Mouse (Mus musculus) stomach, postnatal 0 days (tissue): ENCODE results near the gene Use1.

Experiments
- CTCF ChIP-seq: IDR thresholded peaks from 2 replicates; pipeline ENCODE4 v1.5.1; 2016; ENCODE audit warnings: antibody characterized with exemption, low read depth, mild to moderate bottlenecking, moderate library complexity
- EP300 ChIP-seq: optimal IDR thresholded peaks from 2 replicates; pipeline ENCODE3; 2016; ENCODE audit warnings: antibody characterized with exemption

GRCm38 (mm10) chr8:71400826-71401225, 34.2 kb downstream of the Use1 start:
- TF ChIP-seq CTCF, result no peak
- TF ChIP-seq EP300, result no peak
